Mouse (Mus musculus) cerebral cortex, adult 2 months (tissue): ENCODE data around the gene Synj2.

Source experiments
- WGBS: fragments of 180-500 bp; shearing (Covaris S2); methylation state at CpG from one replicate; pipeline ENCODE4 v1.1.7; 2018; 5-methylcytosine and 5-hydroxymethylcytosine counted together

The Synj2 gene

DNA sequence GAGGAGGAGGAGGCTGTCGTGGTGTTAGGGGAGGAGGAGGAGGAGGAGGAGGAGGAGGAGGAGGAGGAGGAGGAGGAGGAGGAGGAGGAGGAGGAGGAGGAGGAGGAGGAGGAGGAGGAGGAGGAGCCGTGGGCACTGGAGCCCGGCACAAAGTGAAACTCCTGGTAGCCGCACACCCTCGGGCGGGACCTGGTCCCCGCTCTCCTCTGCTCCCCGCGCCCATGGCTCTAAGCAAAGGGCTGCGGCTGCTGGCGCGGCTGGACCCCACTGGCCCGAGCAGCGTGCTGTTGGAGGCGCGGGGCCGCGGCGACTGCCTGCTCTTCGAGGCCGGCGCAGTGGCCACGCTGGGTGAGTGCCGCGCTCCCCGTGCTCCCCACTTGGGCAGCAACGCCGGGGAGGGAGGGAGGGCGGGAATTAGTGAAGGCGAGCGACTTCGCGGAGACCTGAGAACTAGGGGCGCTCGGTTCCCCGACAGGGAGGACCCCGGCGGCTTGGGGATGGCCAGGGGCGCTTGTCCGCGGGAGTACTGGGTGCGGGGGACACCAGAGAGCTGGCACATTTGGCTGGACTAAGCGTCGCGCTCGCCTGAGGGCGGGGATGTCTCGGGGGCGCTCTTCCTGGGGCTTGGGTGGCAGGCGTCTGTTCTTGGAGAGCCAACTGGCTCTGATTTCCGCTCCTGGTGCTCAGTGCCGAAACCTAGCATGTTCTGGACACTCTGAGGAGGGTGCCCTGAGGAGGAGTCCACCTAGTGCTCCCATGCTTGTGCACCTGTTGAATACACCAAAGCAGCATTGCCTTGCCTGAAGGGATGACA, at the start of gene Synj2:
Synj2 (plus strand) TSS at position 51 of the 814 bp plus-strand sequence.
- 1% methylated on average over 51 of the region's 52 CpGs for WGBS

DNA sequence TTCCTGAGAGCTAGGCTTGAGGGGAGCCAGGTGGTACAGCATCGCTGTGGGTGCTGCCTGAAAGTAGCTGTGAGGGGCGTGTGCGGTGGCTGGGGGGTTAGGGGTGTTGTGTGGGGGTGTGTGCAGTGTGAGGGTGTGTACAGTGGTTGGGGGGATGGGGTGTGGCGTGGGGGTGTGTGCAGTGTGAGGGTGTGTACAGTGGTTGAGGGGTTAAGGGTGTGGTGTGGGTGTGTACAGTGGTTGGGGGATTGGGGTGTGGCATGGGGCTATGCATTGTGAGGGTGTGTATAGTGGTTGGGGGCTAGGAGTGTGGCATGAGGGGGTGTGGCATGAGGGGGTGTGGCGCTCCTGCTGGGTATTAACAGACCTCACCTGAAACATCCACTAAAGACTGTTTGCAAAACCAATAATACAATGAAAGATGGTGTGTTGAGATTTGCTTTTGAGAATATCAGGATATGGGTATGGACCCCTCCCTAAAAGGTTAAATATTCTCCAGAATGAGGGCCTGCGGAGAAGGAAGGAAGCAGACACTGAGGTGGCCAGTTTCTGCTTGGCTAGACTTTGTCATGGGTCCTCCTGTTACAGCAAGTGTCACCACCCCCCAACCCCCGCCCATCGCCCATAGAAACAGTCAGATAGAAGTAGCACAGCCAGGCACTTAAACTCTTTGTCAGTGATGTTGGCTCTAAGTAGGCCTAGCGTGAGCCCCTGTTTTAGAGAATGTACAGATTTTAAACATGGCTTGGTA, 49.0 kb upstream of the Synj2 start:
- WGBS: 91% methylated on average over 9 of the region's 9 CpGs

DNA sequence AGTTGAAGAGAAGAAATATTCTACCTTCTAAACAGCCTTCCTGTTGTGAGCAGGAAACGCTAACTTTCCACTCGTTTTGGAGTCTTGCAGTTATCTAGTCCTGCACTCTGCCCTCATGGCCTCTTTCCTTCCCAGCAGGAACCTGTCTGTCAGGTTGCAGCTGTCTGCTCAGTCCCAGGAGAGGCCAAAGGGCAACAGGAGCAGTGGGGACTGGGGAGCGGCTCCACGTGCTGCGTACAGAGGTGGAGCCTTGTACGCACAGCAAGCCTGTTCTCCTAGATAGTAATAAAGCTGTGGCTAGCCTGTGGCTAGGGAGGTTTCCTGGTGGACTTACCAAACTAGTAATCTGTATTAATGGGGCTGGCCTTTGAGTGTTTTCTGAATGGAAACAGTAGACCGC, 48.0 kb upstream of the Synj2 start:
- 79% methylated on average over 7 of the region's 7 CpGs for WGBS

DNA sequence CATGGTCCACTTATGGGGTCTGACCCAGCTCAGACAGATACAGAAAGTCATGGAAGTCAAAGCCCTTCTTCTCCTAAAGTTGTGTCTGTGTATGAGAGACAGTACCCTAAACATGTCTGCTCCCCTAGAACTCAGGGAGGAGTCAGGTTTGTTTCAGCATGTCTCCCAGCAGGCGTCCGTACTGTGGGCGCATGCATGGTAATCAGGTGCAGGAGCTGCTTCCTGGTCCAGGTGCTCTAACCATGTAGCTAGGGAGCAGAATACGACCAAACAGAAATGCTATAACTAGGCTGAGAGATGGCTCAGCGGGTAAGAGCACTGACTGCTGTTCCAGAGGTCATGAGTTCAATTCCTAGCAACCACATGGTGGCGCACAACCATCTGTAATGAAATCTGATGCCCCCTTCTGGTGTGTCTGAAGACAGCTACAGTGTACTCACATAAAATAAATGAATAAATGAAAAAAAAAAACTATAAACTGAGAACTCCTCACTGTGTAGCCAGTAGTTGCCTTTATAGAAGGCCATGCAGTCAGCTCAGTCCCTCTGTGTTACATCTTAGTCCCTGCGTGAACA, 47.4 kb upstream of the Synj2 start:
- WGBS: 94% methylated on average over 7 of the region's 7 CpGs

DNA sequence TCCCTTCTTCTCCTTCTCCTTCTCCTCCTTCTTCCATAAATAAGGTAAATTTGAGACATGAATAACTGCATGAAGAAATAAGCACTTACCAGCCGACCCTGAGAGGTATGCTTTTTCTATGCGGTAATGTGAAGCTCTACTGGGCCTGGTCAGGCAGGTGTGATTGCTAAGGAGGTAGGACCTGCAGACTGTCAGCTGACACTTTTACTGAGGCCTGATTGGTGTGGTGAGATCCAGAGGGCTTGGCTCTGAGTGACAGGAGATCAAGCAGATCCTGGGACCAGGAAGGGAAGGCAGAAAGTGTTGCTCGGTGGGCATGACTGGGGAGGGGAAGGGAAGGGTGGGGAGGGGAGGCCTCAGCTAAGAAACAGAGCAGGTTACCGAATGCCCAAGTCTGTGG, 45.0 kb upstream of the Synj2 start:
- WGBS: 87% methylated on average over 4 of the region's 4 CpGs

DNA sequence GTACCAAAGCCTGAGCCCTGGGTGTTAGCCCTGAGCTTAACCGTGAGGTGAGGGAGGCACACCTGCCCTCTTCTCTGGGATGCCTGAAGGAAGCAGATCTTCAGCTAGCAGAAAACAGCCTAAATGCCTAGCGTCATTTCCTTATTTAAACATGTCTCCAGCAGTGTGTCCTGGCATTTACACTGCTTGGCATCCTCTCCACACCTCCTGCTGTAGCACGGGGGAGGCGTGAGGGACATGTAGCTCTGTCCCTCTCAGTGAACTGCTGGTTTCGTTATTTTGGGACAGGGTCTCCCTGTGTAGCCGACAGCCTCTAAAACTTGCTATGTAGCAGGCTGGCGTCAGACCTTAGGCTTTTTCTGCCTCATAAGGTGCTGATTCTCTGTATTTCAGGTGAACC, 44.5 kb upstream of the Synj2 start:
- WGBS: 58% methylated on average over 7 of the region's 7 CpGs

DNA sequence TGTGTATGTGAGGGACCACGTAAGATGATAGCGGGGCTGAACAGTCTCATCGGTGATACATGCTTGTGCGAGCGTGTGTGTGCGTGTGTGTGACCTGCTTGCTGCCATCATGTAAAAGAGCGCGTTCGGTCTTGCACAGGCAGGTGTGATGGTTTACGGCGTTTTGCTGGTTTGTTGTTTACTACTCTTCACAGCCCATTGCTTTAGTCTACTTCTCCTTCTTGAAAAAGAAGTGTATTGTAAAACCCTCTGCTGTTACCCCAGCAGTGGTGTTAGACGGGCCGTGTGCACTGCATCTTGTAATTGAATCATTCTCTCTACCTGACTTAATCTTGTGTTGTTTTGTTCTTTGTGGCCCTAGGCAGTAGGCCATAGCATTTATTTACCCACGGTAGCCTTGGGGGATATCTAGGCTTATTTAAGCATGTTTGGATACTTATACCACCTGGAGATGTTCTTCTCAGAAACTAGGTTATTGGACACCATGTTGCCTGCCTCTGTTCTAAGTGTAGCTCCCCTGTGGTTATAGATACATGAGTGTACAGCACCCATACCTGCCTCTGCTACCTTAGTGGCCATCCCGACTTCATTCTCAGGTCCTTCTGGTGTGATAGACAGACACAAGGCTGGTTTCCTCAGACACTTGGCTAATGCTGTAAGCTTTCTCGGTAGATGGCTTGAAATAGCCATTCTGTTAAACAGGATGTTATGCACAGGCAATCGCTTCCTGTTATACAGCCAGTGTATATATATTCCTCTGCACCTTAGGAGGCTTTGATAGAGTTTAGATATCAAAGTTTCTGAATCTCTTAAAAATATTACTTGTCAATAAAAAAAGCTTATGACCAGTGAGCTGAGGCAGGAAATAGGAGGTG, 43.5 kb upstream of the Synj2 start:
- 91% methylated on average over 17 of the region's 17 CpGs for whole genome bisulfite sequencing

DNA sequence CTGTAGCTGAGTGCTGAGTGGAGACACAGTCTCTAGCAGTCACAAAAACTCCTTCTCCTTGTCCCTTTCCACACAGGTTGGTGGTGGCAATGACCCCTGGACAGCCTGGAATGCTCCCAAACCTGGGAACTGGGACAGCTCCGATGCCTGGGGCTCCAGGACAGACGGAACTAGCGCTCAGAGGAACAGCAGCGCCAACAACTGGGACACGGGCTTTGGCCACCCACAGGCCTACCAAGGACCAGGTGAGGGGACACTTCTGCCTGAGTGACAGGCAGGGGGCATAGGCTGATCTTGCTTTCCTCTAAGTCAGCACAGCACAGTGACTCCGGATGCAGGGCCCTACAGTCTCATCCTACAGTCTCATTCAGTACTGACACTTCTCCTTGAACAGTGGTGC, 41.8 kb upstream of the Synj2 start:
- WGBS: 94% methylated on average over 6 of the region's 6 CpGs

DNA sequence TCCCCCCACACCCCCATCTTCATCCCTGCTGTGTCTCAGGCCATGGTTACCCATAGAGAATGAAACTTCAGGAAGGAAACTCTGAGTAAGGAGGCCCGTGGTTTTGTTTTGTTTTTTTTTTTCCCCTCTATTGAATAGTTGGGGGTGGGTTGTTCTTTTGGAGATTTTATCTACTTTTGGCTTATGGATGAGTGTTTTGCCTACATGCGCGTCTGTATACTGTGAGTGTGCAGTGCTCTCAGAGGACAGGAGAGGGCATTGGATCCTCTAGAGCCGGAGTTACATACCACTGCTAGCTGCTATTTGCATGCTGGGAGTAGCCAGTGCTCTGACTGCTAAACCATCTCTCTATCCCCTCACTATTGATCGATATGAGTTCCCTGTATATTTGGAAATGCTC, 39.7 kb upstream of the Synj2 start:
- WGBS: 88% methylated on average over 5 of the region's 5 CpGs

DNA sequence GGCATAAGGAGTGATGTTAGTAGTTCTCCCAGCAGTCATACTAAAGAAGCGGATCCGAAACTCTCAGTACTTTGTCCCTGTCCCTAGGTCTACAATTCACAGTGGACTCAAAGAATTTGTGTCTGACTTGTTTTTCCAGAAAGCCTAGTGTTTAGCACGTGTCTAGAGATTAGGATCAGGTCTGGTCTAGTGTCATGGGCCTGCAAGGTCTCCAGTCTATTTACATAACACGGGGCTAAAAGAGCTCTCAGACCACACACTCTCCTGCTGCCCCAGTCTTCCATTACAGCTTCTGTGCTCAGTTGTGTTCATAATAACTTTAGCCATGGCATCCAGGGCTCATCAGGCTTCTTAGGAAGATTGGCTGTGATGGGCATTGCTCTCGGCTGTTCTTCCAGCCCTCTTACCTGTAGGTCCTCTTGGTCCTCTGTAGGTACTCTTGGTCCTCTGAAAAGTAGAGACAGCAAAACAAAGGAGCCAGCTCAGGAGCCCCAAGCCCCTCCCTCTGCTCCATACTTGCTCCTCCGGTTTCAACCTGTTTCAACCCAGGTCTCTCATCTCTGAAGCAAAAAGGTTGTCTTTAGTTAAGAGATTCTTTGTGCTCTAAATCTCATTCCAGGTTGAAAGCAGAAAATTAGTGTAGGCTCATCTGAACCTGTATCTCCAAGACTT, 37.3 kb upstream of the Synj2 start:
- WGBS: 88% methylated on average over 6 of the region's 6 CpGs

DNA sequence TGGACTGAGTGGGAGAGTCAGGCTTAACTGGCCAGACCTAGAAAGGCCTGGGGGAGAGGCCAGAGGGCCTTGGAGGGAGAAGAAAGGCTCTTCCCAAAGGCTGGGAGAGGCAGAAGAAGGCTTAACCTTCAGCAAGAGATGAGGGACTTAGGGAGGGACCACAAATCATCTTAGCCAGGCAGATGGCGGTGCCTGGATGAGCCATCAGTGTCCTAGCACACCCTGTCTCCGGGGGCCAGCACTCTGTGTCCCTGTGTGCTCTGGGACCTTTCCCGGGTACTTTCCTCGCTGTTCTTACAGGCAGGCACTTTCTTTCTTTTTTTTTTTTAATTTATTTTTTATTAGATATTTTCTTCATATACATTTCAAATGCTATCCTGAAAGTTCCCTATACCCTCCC, 31.4 kb upstream of the Synj2 start:
- 95% methylated on average over 4 of the region's 4 CpGs for WGBS

DNA sequence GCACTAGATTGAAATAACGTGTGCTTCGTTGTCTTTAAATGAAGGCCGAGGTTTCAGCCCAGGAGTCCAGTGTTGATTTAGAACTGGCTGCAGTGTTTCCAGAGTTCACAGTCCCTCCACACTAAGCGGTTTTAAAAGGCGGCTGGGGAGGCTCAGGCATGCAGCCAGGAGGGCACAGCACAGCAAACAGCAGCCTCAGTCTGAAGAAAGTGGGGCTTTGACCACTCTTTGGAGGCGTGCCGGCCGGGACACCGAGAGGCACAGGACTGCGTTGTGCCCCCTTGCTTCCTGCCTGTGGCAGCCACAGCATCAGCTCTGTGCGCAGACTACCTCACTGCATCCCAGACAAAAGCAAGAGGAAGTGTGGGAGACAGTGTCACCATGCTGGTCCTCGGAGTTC, 29.5 kb upstream of the Synj2 start:
- 64% methylated on average over 12 of the region's 12 CpGs for WGBS

DNA sequence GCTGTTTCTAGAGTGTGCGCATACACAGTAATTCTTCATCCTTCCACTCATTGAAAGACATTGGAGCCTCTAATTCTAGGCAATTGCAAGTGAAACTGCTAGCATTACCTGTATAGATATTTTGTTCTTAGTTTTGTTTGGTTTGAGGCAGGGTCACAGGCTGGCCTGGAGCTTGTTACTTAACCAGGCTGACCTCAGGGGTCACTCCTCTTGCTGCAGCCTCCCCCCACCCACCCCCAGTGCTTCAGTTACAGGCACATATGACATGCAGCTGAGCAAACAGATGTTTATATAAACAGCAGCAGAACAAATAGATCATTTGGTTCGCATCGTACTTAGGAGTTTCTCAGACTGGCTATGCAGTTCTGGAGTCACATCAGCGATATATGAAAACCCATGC, 28.3 kb upstream of the Synj2 start:
- 78% methylated on average over 4 of the region's 4 CpGs for WGBS

DNA sequence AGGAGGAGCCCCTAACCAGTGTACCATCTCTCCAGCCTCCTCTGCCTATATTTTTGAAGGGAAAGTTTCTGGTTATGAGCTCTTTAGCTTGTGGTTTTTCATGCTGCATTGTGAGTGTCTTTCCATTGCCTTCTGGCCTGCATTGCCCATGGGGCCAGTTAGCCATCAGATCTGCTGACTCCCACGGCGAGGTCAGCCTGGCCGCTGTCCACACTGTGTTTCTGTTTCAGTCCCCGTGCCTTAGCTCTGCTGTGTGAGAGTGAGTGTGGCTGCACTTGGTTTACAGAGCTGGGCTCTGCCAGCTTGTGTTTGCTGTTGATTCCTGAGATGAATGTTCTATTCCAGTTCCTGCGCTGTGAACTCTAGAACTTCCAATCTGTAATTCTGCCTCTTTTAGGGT, 26.9 kb upstream of the Synj2 start:
- WGBS: 66% methylated on average over 5 of the region's 5 CpGs

DNA sequence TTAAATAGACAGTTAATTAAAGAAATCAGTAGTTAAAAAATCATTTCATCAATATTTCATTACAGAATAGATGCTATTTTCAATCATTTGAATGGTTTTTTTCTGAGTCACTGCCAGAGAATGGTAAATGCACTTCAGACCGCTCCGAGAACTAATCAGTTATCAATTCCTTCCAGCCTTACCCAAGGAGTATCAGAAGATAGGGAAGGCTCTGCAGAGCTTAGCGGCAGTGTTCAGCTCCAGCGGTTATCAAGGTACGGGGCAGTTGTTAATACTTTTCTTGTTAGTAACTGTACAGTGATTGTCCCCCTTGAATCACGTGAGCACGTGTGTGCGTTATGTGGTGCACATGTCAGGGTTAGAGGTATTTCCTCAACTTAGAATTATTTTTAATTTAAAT, 19.1 kb upstream of the Synj2 start:
- 97% methylated on average over 8 of the region's 8 CpGs for WGBS

DNA sequence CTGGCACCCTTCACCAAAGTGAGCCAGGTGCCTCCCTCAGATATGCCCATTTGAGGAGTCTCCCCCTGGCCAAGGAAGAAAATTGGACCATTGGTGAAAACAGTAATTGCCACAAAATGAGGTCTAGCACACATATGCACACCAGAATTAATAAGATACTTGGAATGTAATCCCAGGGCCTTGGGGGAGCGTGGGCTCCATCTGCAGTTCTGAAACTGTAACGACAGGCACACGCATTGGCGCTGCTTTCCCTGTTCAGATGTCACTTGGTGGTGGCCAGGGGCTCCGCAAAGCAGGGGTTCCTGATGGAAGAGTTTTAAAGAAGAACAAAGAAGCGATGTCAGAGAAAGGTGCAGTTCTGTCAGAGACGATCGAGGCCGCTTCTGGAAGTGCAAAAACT, 17.8 kb upstream of the Synj2 start:
- 62% methylated on average over 9 of the region's 9 CpGs for WGBS

DNA sequence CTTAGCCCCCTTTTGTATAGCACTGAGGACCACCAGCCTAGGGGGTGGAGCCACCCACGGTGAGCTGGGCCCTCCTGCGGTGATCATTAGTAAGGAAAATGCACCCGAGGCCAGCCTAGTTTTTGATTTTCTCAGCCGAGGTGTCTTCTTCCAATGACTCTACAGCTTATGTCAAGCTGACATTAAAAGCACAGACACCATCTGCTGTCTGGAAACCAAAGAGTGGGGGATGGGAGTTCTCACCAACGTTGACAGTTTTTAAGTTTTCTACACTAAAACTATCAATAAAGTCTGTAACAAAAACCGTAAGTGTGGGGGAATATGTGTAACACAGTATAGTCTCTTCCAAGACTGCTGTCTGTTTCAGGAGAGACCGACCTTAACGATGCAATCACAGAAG, 16.8 kb upstream of the Synj2 start:
- WGBS: 48% methylated on average over 8 of the region's 8 CpGs

DNA sequence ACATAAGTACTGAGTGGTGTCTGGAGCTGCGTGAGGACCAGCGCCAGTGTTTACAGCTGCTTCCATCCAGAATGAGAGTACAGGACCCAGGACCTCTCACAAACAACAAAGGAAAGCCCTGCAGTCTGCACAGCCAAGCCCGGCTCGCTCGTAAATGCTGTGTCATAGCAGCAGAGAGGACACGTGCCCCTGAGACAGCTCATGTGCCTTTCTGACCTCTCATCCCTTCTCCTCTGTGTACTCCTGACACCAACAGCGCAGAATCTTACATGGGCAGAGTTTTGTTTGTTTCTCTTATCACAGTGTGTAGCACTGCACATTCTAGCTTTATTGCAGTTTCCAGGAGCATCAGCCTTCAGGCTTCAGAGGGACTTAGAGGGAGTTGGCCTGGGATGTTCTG, 14.4 kb upstream of the Synj2 start:
- whole genome bisulfite sequencing: 85% methylated on average over 7 of the region's 7 CpGs

DNA sequence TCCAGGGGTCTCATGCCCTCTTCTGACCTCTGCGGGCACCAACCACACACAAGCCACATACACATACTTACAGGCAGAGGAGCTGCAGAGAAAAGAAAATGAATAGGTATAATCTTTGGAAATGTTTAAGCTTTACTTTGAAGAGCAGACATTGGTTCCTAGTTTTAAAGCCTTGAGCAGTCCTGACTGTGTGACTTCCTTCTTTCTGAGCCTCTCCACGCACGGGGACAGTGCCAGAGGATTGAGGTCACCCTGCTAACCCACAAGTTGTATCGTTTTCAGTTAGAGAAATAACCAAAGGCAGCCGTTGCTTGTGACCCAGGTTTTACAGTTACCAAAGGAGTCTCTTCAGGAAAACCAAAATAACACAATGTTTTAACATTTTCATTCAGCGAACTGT, 12.0 kb upstream of the Synj2 start:
- WGBS: 87% methylated on average over 6 of the region's 6 CpGs

DNA sequence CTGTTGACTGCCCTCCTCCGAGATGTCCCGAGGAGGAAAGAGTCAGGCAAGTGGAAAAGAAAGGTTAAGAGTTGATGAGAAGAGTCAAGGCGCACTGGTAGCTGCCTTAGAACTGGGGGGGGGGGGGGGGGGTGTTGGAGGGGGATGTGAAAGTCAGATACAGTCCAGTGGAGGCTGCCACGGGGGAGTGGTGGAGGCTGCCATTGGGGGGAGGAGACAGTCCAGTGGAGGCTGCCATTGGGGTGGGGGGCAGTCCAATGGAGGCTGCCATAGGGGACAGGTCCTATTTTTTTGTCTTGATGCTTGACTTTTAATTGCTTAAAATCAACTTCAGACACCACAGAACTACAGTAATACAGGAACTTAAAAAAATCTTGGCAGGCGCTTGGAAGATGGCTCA, 8.9 kb upstream of the Synj2 start:
- 85% methylated on average over 5 of the region's 5 CpGs for WGBS

DNA sequence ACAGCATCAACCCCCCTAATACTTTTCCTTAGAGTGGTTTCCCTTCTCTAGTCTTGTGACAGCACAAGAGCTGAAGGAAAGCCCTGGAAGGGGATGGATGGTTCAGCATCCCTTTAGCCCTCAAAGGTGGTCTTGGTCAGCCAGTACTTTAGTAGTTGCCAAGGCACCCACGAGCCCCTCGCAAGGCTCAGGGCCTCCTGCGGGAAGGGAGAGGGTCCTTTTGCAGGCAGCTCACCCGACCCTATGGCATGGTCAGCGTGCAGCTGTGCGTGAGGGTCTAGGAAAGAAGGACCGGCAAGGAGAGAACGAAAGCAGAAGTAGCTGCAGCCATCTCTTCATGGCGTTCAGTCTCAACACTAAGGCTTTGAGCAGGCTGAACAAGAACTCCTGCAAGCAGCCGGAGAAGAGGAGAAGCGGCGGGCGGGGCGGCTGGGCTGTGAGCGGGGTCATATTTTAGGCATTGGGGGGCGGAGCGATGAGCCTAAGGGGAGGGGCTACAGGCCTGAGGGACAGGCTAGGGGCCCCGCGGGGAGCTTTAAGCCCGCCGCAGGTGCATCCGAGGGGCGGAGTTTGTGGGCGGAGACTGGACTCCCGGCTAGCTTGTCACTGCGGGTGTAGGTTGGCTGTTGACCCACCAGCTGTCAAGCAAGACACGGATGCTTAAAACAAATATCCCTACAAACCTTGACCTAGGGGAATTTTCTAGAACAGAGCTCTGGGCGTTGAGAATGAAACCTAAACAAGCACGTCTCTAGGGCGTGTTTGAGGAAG, 6.3 kb upstream of the Synj2 start:
- WGBS: 3% methylated on average over 30 of the region's 30 CpGs
